Mouse (Mus musculus): ENCODE measurements around the gene Nup107.

The Nup107 gene

DNA sequence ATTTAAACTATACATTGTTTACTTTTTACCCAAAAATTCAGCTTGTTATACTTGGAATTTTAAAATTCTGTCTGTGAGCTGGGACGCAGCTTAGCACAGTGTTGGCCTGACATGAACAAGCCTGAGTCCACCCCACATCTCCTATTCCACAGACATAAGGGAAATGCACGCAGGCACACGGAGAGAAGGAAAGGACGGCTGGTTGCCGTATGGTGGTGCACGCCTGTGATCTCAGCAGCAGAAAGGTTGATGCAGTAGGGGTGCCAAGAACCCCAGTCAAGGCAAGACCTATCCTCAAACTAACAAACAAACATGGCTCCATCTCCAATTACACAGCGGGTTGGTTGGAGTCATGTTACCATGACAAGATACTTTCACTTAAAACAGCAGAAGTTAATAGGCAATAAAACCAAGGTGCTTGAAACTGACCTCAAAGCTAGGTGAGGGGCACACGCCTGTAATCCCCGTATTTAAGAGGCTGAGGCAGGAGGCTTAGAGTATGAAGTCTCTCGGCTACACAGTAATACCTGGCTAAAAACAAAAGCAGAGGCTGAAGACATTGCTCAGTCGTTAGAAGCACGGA lies 14.1 kb downstream of the Nup107 start:
- no peak for DNase-seq (ENCODE audit: low spot score)

DNA sequence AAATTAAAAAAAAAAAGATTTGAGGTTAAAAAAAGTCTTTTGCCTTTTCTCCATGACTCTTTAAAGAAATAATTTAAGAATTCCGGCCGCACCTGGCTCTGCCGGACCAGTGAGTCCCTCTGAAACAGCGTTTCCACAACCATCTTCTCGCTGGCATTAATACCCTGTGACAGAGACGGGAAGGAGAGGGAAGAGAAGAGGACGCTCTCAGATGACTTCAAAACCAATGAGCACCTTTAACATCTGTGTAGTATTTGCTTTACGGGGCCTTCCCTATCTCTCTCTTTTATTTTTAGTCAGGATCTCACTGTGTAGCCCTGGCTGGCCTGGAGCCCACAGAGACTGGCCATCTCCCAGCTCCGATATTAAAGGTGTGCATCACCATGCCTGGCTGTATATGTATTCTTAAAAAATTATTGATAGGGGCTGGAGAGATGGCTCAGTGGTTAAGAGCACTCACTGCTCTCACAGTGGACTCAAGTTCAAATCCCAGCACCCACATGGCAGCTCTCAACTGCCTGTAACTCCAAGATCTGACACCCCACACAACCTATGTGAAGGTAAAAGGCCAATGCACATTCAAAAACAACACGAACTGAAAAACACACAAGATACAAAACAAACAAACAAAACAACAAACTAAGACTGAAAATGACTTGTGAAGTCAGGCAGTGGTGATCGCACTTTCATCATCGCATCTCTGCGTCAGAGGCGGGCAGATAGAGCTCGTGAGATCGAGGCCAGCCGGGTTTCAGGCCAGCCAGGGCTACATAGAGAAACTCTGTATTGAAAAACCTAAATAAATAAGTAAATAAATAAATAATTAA lies 14.8 kb downstream of the Nup107 start:
- DNase-seq (ENCODE audit: low spot score) = no peak

DNA sequence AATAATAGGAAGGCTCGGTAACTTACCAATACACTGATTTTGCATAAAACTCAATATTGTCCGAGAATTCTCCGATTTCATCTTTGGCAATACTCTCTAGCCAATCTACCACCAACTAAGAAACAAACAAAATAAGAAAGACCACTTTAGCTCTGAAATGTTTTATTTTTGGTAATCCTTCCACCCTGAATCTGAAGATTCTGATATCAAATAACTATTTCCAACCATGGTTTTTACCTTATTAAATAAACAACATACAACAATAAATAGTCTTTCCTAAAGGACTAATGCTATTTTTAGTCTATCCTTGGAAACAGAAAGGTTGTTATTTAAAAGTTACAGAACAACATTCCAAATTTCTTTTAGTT lies 15.4 kb downstream of the Nup107 start:
- no peak for DNase-seq (ENCODE audit: low spot score)

DNA sequence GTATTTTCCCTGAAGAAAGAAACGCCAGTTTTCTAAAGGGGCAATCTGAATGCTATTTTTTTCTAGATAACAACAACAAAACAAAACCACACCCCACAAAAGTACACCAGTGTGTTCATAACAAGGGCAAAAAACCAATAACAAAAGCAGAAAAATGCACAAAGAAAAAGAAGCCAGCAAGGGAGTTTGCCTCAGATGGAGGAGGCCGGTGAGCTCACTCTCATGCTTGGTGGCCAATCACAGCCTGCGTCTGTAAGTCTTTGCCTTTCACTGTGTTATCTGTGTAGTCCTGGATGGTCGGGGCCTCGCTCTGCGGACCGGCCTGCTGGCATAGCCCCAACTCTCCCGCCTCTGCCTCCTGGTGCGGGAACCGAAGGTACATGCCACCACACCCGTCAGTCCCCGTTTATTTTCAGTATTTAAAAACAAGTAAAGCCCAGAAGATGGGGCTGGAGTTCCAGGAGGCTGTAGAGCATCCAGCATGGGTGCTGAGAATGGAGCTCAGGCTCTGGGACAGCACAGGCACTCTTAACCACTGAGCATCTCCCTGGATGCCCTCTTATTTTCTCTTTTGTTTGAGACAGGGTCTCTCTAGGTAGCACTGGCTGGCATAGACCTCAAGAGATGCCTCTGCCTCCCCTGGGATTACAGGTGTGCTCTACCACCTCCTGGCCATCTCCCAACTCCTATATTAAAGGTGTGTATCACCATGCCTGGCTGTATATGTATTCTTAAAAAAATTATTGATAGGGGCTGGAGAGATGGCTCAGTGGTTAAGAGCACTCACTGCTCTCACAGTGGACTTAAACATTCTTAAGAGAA lies 16.0 kb downstream of the Nup107 start:
- no peak for DNase-seq (ENCODE audit: low spot score)

DNA sequence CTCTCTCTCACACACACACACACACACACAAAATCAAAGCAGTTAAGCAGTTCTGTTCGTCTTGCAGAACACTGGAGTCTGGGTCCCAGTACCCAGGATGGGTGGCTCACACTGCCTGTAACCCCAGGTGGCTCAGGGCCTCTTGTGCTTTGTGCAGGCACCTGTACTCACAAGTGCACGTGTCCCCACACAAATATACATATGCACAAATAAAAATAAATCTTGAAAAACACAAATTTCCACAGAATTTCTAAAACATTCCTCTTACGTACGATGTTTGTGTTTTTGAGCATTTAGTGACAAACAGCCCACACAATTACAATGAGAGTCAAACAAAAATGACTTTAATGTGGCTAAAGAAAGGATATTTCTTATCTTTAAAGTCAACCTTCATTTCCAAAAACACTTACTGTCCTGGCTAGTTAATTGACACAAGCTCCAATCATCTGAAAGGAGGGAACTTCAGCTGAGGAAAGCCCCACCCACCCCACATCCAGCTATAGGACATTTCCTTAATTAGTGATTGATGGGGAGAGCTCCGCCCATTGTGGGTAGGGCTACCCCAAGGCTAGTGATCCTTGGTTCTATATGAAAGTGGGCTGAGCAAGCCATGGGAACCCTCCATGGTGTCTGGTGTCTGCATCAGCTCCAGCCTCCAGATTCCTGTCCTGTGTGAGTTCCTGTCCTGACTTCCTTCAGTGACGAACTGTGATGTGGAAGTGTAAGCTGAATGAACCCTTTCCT lies 16.9 kb downstream of the Nup107 start:
- DNase-seq (ENCODE audit: low spot score) = no peak

DNA sequence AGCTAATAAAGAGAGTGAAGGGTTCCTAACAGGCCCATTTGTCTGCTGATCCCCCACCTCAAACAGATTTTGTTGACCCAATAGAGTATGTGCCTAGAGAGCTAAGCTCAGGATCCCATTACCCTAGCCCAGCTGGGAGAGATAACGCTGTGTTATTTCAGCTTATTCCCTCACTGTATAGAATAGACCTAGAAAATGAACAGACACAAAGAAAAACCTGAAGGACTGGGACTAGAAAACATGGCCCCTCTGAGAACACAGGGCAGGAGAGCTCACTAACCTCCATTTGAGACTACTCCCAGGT lies 17.7 kb downstream of the Nup107 start:
- DNase-seq (ENCODE audit: low spot score) = no peak

DNA sequence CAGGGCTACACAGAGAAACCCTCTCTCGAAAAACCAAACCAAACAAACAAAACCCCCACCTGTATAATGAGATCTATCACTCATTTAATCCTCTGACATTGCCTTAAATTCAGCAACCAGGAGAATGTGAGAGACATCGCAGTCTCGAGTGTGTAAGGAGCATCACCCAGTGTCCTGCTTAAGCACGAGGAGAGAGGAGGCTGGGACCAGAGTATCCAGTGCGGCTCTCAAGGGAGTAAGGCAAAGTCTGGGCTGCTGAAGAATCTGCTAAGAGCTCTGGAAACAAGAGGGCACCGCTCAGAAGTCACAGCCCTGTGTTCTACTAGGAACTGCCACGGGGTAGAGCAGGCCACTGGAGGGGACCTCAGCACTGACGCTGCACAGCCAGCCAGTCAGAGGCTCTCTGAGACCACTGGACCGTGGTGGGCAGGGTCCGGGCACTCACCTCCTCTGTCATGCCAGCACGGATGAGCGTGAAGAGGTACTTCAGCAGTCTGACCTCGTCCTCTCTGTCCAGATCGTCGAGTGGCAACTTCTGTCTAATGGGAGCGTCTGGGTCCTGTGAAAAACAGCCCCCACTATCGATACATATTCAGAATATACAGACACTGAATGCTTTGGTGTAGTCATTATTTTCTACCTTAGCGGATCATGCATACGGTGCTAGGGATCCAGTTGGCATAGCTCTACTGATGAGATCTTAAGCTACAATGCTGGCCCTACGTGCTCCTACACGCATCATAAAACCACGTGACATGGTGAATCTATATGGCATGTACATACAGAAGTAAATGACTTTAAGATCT lies 18.3 kb downstream of the Nup107 start:
- no peak for DNase-seq (ENCODE audit: low spot score)

DNA sequence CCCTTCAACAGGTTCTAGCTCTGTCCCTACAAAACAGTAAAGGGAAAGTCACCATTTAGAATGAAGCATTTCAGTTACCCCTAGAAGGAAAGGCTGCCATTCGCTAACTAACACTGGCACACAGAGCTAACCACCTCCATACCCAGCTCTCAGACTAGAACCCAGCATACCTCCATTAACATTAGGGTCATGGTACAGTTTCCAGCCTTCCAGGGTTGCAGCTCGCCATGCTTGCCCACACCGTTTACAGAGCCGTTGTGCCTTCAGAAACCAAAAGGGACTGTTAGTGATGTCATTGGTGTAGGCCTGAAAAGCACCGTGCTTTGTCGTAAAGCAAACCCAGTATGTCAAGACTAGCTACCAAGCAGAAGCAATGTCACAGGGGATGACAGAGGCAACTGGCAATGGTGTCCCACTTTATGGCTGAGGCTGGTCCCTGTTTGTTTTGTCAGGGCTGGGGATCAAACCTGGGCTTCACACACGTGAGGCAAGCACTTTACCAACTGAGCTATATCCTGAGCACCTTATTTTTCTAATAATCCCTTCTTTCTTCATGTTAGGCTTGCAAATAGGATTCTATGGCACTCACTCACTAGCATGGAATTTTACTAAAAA lies 19.3 kb downstream of the Nup107 start:
- DNase-seq (ENCODE audit: low spot score) = no peak

DNA sequence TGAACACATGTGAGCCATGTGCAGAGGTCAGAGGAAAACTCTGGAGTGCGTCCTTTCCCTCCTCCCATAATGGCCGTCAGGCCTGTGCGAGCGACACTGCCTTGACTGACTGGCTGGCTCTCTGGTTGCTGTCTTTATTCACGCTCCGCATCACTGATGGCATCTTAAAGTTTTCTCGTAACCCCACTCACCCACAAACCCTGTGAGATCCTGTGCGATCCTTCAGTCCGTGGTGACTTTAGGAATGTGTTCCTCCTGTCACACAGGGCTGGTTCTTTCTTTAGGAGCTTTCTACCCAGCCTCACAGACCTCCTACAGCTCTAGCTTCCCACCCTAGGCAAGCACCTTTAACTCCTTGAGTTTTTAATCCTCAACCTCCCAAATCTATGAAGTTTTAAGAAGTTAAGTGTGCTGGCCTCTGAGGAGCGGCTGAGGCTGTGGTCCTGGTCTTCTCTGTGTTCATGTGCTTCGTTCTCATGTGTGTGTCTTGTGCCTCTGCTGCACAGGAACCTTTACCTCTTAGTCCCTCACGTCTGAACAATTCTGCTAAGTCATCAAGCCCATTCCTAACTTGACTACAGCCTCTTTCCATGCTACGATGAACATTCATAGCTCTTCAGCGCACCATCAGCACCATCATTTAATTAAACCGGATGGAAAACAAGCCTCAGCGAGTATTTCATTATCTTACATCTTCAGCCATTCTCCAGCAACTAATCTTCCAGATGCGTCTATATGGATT lies 20.0 kb downstream of the Nup107 start:
- no peak for DNase-seq (ENCODE audit: low spot score)

DNA sequence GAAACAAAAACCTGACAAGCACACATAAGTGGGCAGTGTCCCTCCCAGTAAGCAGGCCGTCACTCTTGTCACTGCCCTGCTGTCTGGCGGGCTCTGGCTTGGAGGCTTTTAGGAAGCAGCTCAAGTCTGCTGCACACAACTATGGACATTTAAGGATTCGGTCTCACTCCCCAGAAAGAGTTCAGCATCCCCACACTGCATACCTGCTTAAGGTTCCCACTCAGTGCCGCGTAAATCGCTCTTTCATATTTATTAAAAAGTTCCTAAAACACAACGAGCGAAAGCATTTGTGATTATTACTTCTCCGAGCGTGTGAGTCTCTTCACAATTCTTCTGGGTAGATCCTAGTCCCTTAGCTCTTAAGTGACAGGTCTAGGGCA lies 21.4 kb downstream of the Nup107 start:
- DNase-seq (ENCODE audit: low spot score) = no peak

DNA sequence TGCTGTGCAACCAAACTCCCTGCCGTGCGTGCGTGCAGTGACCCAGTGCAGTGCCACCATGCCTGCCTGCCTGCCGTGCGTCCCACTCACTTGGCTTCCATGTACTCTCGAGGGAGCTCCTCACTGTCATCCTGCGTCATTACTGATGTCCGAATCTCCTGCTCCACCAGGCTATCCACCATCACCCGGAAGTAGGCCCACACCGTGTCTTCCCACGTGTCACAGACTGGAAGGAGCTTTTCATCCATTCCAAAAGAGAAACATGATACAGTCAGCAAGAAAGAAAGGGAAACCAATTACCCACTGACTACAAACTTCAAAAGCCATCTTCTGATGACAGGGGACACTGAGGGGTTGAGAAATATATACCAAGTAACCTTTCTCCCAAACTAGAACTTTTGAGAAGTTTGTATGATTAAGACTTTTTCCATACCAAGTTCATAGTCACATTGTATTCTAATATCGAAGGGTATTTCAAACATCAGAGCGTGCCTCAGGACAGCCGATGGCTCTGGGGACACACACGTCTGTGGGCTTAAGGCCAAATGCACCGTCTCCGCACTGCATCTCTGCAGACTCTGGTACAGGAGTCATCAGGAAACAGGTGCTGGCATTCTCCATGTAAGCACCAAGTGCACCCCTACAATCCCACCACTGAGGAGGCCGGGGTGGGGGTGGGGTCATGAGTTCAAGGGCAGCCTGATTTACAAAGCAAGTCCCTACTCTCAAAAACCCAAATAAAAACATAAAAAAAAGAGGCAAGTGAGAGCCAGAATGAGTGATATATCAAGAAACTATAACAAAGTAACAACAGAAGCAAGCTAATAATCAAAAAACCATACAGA lies 22.0 kb downstream of the Nup107 start:
- DNase-seq (ENCODE audit: low spot score) = no peak

DNA sequence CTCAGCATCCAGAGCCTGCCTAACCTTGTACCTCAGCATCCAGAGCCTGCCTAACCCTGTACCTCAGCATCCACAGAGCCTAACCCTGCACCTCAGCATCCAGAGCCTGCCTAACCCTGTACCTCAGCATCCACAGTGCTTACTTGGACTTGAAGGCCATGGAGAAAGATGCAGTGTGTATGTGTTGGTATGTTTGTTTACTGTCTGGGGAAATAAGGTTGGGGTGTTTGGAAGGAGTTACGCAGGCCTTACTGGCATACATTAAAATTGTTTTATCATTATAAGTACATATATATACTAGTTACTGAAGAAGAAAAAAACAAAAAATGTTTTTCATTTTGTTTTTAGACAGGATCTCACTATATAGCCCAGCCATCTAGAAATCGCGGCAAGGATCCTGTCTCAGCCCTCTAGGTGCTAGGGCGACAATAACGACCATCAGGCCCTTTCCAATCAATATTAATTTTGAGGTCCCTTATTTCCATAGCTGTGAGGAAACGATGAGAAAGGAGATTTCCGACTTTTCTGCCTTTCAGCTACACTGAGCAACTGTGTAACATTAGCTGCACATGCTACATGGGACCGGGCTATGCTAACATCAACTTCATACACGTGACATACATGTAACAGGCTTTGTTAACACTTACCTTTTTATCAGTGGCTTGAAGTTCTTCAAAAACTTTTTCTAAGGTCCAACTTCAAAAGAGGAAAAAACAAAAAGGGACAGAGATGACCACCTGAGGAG lies 22.8 kb downstream of the Nup107 start:
- DNase-seq (ENCODE audit: low spot score) = no peak

DNA sequence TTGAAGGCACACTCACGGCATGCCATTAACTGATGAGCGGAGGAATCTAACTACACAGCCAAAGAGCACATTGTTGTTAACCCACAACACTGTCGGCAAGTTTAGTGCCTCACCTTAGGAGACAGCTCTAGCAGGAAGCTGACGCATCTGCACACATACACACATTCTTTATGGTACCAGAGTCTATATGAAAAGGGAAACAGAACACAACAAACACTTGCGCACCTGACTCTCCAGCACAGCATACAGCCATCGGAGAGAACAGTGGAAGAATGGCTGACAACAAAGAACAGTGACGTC lies 24.4 kb downstream of the Nup107 start:
- DNase-seq (ENCODE audit: low spot score) = no peak

DNA sequence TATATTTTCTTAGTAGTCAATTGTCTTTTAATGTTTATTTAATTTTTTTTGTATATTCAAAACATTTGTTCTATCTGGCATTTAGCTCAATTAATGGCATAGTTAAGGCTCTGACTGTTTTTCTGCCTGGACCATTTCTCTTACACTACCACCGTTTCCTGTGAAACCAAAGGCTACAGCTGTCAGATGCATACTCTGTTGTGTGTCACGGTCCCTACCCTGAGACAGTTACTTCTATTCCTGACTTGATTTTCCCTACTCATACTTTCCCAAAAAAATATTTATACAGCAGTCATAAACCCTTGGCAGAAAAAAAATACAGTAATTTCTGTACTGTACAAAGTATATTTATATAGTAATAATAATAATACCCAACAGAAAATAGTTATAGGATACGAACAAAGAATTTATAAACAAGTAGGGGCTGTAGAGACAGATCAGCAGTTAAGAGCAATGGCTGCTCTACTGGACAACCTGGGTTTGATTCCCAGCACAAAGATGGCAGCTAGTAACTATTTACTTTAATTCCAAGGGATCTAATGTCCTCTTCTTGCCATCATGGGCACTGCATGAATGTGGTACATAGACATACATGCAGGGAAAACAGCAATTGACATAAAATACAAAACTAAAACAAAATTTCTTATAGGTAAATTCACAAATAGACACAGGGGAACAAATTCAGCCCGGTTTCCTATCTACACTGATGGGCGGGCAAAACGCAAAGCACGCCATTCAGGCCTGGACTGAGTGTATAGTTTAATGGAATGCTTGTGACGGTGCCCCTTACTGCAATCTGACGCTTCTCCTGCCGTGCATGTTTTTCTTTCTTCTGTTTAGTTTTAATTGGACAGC lies 25.0 kb downstream of the Nup107 start:
- no peak for DNase-seq (ENCODE audit: low spot score)

DNA sequence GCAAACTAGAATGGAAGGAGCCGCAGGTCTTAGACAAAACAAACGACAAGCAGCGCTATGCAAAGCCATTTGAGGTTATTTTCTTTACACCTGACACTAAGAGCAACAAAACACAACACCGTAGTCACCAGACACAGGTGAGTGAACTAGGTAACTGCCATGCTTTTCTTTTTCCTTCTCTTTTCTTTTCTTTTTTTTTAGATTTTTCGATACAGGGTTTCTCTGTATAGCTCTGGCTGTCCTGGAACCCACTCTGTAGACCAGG lies 25.7 kb downstream of the Nup107 start:
- DNase-seq (ENCODE audit: low spot score) = no peak

DNA sequence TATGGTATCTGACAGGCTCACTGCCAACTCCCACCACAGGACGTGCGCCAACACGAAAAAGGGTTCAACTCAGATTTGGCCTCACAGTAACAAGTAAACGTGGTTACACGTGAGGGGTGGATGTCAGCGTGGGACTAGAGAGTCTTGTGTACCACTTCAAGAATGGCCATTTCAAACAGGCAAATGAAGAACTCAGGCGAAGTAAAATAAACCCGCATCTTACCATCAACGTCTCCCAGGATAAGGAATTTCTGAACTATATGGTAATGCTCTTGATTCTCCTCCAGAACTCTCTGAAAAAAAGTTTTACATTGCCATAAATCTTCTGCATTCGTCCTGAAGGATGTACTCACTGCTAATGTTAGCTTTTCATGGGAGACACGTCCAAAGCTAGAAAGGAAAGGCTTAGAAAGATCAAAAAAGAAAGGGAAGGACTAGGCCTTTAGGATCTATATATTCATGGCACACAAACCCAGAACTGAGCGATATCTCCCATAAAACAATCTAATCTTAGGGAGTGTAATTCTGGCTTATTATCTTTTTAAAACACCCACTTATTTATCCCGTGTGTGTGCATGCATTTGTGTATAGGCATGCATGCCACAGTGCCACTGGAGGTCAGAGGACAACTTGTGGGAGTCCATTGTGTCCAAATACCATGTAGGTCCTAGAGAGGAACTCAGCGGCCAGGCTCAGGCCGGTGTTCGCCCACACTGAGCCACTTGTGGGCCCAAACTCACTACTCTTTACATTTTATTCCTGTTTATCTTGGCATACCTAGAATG lies 26.2 kb downstream of the Nup107 start:
- no peak for DNase-seq (ENCODE audit: low spot score)

DNA sequence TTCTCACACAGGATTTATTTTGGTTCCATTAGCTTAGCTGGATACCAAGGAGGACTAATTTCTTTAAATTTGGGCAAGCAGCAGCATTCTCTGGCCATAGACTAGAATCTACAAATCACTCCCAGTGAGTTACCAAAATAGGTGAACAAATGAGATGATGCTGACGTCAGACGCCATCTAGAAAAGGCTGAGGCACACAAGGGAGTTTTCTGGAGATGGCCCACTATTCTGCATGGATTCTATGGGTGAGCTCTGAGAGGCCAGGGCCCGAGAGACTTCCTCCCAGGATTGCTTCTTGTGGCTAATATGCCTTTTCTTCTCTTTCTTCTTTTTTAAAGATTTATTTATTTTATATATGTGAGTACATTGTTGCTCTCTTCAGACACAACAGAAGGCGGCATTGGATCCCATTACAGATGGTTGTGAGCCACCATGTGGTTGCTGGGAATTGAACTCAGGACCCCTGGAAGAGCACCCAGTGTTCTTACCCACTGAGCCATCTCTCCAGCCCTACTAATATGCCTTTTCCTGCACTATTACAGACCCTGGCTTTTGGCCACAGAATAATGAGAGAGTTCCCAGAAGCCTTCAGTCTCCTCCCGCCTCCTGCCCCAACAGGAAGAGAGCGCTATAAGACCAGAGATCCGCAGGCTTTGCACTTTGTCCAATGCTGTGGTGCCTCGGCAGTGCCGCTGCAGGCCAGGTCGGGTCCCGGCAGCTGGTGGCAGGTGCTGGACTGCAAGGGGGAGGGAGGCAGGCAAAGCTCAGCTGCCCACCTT lies 27.2 kb downstream of the Nup107 start:
- DNase-seq (ENCODE audit: low spot score) = no peak

Data from ovary, postnatal 14 days (tissue).